Mouse (Mus musculus) MEL-GATA-1-ER (cell line): ENCODE data around the gene Csrnp1.

ENCODE experiments used
- DNase-seq: peaks from one replicate; pipeline ENCODE4 v3.0.0-alpha.2; 2012; ENCODE audit warnings: low read depth; ENCODE audit errors: extremely low read depth

The Csrnp1 gene

DNA sequence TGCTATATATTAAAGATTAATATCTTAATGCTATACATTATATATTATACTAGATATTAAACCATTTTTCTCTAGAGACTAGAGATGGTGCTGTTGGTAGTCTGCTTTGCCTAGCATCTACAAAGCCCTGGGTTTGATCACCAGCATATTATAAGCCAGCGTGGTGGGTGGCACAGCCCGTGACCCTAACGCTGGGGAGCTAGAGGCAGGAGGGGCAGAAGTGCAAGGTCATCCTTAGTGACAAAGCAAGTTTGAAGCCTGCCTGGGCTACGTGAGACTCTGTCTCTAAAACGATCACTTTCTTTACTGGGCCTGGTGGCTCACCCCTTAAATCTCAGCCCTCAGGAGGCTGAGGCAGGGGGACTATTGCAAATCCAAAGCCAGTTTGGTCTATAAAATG is 18.4 kb upstream of the Csrnp1 start:
- DNase-seq = no peak

DNA sequence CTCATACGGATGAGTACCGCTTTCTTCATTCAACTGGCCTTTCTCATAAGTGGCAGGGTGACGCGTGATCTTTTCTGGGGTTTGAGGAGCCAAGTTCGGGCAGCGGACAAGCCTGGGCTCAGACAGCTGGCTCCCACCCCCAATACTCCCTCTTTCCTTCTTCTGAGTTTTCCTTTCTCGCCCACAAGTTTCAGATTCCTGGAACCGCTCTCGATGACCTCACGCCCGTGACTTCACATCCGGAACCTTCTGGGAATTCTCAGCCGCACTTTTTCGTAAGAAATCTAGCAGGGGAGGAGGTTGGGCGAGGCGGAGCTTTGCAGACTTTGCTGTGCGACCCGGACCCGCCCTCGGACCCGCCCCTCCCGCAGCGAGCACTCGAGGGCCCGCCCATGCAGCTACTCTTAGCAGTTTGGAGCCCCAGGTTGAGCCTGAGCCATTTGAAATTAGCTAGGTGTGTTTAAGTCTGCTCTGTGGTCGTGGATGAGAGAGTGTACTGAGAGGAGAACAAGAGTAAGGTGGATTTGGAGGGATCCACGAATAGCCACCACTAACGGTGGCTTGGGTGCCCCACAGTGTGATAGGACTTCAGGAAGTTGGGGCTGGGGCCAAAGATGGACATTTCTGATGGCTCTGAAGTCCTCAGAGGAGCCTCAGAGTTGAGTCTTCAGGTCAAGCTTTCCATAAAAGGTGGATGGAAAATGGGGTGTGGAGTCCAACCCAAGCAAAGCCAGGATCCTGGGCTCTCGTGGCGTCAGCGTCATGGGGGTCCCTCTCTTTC is 17.7 kb upstream of the Csrnp1 start:
- peak; percentile 73 for DNase-seq

DNA sequence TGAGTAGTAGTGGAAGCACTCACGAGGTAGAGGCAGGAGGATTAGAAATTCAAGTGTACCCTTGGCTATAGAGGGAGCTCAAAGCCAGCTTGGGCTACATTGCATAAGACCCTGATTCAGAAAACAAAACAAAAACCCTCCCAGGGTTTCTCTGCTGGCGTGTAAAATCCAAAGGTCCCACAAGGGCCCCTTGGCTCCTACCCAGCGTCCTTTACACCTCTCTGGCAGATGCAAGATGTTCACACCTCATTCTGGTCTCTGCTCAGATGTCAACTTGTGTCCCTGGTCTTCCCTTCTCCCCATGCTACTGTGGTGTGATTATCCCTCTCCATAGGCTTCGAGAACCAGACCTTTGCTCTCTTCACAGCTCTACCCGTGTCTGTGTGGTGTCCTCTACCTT is 16.3 kb upstream of the Csrnp1 start:
- DNase-seq = no peak

DNA sequence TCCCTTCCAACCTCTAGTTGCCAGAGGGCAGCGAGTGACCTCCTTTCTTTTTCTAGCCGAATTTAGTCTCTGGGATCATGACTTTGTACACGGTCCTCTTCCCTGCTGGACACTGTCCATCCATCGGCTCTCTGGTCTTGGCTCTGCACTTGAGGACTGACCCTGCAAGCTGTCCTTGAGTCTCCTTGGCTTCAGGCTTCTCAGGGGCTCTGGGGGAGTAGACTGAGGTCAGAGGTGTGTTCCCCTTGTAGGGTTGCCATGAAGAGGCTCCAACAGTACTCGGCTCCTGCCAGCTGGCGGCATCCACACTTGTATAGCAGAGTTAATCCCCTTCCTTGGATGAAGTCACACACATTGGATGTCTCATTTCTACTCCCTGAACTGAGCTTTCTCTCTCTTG is 15.2 kb upstream of the Csrnp1 start:
- no peak for DNase-seq

DNA sequence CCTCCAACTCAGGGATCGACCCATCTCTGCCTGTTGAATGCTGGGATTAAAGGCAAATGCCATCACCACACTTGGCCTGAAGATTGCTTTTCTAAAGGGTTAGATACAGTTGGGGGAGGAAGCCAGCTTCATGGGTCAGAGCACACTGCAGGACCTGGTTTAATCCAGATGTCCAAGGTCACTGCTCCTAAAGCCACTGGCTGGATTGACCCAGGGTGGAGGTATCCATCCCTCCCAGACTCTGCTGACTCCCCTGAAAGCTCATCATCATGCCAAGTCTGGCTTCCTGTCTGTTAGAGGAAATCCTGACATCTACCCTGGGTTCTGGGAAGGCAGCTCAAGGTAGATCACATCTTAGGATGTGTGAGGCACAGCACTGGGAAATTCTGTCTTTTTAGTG is 14.3 kb upstream of the Csrnp1 start:
- DNase-seq = no peak

DNA sequence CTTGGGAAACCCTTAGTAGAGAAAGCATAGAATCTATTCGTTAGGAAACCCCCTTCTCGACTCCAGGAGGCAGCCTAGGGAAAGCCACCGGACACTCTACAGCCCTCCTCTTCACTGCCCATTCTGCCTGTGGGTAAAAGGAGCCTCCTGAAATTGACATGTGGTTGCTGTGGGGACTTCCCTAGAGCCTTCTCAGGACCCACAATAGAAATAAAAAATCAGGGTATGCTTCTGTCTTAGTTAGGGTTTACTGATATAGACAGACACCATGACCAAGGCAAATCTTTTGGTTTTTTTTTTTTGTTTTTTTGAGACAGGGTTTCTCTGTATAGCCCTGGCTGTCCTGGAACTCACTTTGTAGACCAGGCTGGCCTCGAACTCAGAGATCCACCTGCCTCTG is 11.6 kb upstream of the Csrnp1 start:
- no peak for DNase-seq

DNA sequence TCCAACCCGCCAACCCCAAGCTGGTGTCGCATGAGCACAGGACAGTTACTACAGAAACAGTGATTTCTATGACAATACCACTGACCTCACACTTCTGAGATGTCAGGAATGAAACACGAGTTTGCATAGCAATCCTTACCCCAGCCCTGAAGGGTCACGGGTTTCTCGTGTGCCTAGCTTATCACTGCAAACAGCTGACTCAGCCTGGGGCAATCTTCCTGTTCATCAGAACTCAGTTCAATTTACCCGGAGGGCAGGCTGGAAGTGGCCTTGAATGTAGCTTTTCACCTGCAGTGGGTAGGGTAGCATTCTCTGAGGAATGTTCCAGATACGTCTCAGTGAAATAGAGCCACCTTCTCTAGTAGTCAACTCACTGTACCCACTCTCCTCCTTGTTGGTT is 9.7 kb upstream of the Csrnp1 start:
- DNase-seq = no peak

DNA sequence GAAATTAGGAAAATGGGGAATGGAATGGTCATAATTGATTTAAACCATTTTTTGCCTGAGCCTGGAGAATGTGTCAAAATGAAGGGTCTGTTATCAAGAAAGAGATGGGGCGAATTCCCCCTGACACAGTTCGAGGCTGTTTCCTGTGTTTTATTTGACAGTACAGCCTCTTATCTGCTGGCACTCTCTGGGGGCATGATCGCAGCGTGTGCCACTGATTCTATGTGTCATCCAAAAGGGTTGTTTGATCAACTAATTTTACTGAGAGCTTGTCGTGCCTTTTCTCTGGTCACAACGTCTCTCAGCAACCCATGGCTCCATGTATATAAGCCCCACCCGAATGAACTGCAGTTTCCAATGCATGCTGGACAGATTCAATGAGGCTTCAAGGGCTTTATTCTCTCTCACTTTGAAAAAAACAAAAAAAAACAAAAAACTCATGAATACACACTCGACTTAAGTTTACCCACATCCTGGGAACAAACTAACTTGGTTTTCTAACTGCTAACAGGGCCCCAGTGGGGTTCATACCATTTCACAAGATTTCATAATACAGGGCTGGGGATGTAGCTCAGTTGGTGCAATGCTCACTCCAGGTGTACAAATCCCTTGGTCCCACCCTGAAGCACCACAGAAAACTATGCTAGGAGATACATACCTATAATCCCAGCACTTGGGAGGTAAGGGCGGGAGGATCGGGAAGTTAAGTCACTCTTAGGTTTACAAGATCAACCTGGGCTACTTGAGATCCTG is 8.8 kb upstream of the Csrnp1 start:
- DNase-seq = no peak

DNA sequence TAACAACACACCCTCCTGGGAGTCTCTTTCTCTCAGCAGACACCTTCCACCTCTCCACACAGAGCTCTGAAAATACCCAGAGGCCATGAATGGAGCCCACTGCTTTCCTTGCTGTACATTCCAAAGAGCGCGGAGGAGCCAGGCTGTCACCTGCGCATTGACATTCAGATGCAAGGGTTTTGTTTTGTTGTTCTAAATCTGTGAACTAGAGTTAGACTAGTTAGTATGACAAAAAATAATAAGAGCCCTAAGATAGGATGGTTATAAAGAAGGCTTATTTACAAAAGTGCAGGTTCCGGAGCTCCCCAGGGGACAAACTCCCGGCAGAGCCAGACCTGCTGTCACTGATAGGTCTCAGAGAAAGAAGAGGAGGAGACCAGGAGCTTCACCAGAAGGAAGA is 6.9 kb upstream of the Csrnp1 start:
- DNase-seq = no peak

DNA sequence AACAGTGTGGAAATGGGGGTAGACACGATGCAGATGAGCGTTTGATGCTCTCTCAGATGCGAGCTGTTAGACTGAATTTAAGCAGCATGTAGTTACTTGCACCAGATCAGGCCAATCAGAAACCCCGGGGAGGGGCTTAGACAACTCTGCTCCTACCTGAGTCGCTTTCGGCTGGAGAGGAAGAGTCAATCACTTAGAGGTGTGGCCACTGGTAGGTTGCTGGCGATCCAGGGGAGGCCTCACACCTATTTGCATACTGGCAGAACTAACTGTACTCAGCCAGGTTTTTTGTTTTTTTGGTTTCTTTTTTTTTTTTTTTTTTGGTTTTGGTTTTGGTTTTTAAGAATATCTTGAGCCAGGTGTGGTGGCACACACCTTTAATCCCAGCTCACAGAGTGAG is 3.8 kb upstream of the Csrnp1 start:
- DNase-seq = no peak

DNA sequence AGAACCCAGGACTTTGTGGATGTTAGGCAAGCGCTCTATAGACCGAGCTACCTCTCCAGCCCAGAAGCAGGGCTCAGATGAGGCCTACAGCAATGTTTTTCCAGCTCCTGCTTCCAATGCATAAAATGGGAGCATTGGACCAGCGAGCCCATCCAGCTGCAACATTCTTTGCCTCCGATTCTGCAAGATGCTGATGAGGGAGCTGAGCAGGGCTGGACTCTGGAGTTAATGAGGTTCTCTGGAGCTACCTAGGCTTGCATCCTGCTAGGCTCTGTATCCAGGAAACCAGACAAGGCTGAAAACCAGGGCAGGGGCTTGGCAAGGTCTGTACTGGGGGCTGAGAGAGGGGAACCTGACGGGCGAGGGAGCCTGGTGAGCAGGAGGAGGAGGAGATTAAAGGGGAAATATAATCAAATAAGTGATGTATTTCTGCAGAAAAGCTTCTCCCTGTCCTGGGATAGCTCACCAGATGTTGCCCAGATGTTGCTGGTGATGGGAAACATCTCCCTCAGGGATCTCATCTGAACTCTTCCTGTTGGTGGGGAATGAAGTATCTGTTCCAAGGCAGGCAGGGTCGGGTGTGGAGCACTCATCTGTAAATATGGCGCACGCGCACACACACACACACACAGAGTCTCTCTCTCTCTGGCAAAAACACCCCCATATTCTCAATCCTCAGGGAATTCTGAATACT is 1.6 kb upstream of the Csrnp1 start:
- DNase-seq = no peak

DNA sequence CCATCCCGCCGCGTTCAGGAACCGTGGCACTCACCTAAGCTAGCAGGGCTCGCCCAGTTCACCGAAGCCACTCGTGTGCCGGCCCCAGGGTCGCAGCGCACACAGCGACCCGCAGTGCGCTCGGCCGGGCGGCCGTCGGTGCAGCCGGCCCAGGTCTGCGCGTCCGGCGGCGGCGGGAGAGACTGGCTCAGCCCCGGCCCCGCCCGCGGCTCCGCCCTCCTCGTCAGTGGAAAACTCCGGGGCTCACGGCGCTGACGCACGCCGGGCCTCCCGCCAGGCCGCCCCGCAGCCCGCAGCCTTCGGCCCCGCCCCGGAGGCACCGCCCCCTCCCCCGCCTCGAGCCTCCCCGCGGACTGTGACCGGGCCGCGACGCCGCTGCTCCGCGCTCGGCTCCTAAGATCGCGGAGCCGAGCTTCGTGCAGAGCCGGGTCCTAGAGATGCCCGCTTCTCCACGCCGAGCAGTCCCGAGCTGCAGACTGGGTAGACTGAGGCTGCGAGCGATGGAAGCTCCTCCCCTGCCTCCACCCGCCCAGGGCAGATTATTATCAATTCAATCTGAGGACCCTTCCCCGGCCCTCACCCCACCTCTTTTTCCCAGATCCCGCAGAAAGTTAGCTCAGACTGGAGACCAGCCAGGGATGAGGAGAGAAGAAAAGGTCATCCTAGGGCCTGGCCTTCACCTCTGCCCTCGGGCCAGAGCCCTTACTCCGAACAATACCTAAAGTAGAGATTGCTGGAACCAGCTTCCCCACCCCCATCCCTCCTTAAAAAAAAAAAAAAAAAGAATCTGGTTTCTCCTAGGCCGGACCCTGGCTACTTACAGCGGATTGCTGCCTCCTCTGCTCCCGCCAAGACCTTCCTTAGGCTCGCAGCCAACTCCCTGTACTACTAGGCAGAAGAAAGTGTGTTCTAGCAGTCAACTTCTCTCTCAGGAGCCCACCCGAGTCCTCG is 598 bp downstream of the Csrnp1 start:
- no peak for DNase-seq

DNA sequence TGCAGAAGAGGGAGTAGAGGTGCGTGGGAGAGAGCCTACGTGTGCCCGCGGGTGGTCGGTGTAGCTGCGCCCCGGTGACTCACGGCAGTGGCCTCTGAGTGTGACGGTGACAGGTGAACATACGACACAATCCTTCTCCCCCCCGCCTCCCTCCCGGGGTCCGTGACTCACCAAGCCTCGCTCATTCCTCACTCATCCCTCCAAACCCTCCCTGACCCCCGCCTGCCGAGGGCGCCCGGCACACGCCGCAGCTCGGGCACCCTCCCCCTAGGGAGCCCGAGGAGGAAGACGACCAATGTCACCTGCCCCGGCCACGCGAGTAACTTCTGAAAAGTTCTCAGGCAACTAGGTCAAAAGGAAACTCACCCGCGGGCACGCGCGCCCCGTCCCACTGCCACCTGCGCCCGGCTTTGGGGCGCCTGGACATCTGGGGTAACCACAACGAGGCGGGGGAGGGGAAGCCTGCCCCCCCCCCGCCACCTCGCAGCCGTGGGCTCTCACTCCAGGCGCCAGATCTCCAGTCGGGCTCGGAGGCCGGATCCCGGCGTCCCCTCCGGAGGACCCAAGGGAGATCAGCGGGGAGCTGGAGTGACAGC is 1.4 kb downstream of the Csrnp1 start:
- DNase-seq = no peak

DNA sequence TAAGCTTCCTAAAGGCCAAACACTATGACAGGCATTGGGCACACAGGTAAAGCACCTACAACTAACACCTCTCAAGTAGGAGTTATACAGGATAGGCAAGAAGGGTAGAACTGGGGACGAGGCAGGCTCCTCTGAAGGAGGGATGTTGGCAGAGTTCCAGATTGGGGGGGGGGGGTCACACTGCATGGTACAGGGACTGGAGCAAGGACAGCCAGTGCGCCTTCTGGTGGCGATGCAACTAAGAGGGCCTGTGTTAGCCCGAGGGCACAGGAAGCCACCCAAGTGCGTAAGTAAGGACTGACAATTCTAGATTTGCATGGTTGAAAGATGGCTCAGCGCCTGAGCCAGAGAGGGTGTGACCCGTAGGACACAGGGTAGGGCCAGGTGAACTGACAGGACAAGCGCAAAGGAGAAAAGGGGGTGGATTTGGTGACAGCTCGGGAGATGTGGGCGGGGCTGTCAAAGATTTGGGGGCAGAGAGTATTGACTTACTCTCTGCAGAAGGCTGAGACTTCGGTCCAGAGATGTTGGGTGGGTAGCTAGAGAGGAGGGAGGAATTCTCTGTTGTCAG is 2.1 kb downstream of the Csrnp1 start:
- no peak for DNase-seq

DNA sequence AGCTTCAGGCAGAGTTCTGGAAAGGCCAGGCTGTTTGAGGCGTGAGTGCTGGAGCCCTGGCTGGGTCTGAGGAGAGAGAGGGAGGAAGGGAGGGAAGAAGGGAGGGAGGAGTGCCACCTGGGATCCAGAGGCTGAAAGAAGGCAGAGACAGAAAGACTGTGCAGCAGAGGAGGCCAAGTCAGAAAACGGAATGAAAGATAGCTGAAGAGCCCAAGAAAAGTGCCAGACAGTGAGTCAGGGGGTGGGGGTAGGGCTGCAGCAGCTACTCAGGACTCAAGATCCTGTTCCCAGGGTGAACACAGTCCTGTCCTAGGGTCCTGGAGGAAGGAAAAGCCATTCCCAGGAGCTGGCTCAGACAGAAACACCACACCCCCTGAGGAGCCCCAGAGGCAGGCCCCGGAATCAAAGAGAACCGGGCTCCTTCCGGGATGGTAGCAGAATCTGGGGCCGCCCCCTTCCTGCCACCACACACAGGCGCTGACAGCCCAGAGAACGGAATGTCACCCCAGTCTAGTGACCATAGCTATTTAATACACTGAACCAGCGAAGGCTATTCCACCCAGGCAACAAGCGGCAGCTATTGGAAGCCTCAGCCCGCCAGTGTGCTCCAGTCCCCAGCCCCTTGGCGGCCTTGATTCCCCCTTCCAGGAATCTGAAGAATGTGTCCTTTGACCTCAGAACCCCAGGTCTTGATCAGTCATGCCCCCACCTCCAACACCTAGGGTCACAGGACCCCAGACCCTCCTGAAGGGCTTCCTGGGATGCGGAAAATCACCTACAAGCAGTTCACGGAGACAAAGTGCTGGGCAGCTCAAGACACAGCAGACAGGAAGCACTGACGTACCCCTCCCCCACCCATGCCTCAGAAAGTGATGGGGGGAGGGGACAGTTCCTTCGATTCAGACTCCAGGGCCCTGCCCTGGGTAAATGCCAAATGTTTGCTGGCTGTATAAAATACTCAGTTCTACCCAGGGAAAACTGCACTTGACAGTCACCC is 3.0 kb downstream of the Csrnp1 start:
- no peak for DNase-seq

DNA sequence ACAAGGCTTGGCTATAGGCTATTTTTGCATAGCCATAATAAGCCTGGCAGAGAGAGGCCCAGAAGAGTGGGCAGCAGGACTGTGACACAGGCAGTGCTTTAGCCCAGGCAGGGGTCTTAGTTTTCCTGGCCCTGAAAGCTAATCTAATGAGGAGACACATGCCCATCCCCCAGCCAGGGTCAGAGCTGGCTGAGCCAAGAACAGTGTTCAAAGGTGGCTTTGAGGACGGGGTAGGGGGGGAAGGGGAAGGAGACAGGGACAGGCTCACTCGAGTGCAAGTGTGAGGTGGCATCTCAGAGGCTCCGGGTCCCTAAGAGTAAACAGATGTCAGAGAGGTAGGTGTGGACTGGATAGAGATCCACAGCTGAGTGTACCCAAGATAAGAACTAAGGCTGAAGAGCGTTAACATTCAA is 3.7 kb downstream of the Csrnp1 start:
- DNase-seq = no peak

DNA sequence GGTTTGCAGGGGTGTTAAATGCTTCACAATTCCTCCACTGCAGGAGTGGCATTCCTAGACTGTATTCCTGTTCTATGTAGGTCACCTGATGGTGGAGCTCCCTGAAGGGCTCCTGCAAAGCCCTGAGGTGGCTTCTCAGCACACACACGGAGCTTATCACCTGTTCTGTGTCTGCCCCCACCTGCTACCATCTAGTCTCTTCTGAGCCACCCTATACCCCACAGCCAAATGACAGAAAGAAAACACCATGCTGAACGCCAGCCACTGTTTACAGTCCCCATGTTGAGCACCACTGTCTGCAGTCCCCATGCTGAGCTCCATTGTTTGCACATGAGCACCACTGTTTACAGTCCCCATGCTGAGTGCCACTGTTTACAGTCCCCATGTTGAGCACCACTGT is 4.7 kb downstream of the Csrnp1 start:
- no peak for DNase-seq

DNA sequence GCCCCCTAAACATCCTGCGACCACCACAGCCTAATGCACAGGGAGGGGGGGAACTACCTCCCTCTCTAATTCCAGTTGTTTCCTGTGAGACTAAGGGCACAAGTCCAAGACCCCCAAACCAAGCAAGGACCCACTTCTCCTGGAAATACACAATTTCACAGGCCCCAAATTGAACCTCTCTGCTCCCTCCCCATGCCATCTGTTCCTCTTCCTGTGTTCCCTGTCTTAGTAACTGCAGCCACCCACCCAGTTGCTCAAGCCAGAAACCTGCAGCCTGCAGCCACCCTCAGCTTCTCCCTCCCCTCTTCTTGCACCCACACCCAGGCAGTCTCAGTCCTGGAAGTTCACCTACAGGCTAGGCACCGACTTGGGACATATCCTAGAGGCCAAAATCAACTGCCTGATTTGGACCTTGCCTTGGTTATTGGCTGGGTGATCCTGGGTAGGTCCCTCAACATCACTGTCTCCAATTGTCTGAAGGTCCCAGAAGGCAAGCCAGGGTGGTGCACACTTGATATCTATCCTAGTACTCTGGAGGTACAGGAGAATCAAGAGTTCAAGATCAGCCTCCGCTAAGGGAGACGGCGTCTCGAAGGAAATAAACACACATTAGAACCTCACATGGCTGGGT is 5.5 kb downstream of the Csrnp1 start:
- no peak for DNase-seq
